Mouse (Mus musculus) gastrocnemius, adult 2 months (tissue): ENCODE results near the gene Cox6a1. TPM values are rescaled to one million over a fixed set of nuclear protein-coding genes. Genes with fewer than 3 reads are reported as not detected.
"Not testable (repeated sequence)": the region's sequence is repeated elsewhere in the genome, so short reads cannot be mapped to it uniquely, and the experiment has no call there.

Experiments used
- DNase-seq: peaks from one replicate; pipeline ENCODE4 v3.0.0; 2022
- H3K27ac ChIP-seq: fragments of 200-600 bp; 2 replicates; pipeline ENCODE4 v1.8.1; 2022; ENCODE audit warnings: mild to moderate bottlenecking
- H3K4me3 ChIP-seq: fragments of 200-600 bp; 2 replicates; pipeline ENCODE4 v1.8.1; 2022; ENCODE audit warnings: mild to moderate bottlenecking, moderate library complexity
- CTCF ChIP-seq: fragments of 200-600 bp; IDR thresholded peaks from 2 replicates; pipeline ENCODE4 v1.8.1; 2022; ENCODE audit warnings: antibody characterized with exemption, mild to moderate bottlenecking, moderate library complexity
- intact Hi-C: fragments of 180-260 bp; cut with DNase I; formaldehyde crosslinking; loops from one replicate; pipeline ENCODE4 v1.15.1; 2025
- total RNA-seq, 2 experiments: library from RNA; stranded (reverse); gene quantifications; 2 replicates each; pipeline ENCODE4 v1.2.3; 2021

Cox6a1 gene
- total RNA-seq, 2 experiments from 2014 or later, result 38.7 to 60.9 TPM

DNA sequence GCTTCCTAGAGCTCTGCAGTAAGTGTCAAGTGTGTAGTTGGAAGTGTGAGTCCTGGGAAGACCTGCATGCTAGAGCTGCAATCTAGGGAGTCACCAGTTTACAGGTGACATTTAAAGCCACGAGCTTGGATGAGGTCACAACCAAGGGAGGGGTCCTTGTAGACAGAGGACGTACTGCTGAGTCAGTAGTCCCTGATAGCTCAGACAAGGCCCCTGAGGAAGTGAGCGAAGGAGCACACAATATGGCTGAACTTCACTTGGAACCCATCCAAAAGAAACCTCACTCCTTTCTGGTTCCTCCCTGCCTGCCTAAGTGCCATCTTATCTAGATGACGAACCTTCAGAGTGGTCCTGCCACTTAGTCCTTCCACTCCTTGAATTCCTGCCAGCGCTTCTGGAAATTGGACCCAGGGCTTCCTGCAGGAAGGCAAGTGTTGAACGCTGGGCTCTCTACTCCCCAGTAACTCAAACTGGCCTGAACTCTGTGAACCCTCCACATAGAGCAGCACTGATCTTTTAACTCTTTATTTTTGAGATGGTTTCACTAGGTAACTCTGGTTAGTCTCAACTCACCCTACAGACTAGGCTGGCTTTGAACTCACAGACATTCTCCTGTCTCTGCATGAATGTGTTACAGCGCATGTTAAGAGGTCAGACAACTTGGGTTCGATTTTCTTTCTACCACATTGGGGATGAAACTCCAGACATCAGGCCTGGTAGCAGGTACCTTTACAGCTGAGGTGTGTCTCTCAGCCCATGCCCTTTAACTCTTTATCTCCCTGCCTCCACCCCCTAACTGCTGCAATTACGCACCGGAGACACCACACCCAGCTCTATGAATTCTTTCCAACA lies 35.7 kb downstream of the Cox6a1 start:
- no peak overlapping the region for H3K27ac ChIP-seq
- TF ChIP-seq CTCF, result no peak
- no peak overlapping the region for H3K4me3 ChIP-seq
- no peak for DNase-seq
- intact Hi-C loops, result no loop called here

DNA sequence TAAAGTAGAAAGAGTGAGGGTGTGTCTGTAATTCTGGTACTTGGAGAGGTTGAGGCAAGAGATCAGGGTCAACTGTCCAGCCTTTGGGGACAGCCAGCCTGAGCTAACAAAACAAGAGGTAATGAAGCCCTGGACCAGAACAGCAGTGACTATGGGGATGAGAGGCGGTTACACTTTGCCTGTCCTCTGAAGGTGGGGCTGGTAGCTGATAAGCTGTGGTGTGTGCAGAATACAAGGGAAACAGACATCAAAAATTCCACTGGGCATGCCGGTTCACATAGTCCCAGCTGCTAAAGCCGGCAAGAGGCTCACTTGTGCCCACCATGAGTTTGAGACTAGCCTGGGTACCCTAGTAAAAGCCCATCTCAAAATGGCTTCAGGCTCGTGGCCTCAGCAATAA lies 36.4 kb downstream of the Cox6a1 start:
- no peak for TF ChIP-seq CTCF
- no peak overlapping the region for H3K27ac ChIP-seq
- no peak overlapping the region for H3K4me3 ChIP-seq
- no peak for DNase-seq
- intact Hi-C loops, result no loop called here

DNA sequence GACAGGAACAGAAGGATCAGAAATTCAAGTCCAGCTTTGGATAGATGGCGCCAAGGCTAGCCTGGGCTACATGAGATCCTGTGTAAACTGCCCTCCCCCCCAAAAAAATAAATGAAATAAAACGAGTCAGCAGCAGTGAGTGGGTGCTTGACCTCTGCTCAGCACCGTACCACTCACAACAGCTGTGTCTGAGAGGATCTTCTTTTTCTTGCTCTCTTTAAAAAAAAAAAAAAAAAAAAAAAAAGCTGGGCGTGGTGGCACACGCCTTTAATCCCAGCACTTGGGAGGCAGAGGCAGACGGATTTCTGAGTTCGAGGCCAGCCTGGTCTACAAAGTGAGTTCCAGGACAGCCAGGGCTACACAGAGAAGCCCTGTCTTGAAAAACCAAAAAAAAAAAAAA lies 46.6 kb downstream of the Cox6a1 start:
- H3K27ac ChIP-seq, H3K4me3 ChIP-seq, DNase-seq, intact Hi-C loops: not testable (repeated sequence)

DNA sequence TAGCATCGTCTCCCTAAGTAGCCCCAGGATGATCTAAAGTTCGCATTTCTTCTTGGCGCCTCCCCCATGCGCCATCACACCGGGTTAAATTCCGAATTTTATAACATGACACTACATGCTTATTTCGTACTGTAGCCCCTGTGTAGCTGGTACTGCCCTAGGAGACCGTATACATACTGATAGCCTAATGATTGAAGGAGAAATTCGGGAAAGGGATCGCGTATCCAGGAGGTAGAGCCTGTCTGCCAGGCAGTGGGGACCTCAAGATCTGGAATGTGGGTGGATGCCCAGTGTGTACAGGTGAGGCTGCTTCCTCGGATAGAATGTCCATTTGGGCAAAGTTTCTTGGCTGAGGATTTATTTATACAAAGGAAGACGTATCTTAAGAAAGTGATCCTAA lies 47.2 kb downstream of the Cox6a1 start:
- intact Hi-C loops, result loop anchor here (2.0 kb wide), 1 partner anchor 47 kb away; the partner anchor contains the start of gene Cox6a1
- TF ChIP-seq CTCF, result no peak
- no peak for DNase-seq
- H3K27ac ChIP-seq, result peak overlapping the region; percentile 76
- H3K4me3 ChIP-seq, result peak overlapping the region; percentile 92

DNA sequence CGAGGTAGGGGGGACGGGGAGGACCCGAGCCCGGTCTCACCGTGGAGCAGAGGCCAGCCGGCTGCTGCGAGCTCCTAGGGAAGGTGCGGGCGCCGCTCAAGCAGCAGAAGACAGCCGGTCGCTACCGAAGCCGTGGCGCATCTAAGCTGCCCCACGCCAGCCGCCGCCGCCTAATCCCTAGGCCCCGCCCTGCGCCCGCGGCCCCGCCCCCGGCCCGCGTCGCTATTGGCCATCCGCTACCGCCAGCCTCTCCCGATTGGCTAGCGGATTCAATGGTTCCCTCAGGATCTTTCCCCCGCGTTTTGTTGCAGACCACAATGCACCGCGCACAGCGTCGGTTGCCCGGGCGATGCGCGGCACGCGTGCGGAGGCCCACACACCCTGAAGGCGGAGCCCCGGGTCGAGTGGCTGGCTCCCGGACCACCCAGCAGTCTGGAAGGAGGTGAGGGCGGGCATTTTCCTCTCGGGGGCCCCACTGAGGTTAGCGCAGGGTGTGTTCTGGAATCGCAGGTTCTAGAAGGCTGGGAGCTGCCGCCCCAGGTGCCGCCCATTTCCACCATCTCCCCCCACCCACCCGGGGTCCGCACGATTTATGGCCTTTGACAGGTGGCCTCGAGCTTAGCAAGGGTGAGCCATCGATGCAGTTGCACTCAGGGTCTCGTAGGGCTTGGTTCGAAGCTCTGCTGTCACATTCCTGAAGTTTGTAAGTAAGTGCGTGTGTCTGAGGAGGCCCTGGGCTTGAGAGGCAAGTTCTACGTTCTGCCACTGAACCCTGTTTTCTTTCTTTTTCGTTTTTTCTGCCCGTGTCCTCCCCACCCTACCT lies 47.8 kb downstream of the Cox6a1 start, which contains the start of gene Dynll1:
Gene Dynll1 (minus strand): TSS at position 208 of the 823 bp plus-strand sequence.
- DNase-seq, result peak; percentile 99
- TF ChIP-seq CTCF, result 0 out of 2 replicates have a peak, but pooled peaks have one; percentile 3
- intact Hi-C loops, result loop anchor here (2.0 kb wide), 1 partner anchor 48 kb away; the partner anchor contains the start of gene Cox6a1
- Histone ChIP-seq H3K27ac (peak within 1 kb of the TSS; percentile 87), H3K4me3 (peak within 1 kb of the TSS; percentile 92)

DNA sequence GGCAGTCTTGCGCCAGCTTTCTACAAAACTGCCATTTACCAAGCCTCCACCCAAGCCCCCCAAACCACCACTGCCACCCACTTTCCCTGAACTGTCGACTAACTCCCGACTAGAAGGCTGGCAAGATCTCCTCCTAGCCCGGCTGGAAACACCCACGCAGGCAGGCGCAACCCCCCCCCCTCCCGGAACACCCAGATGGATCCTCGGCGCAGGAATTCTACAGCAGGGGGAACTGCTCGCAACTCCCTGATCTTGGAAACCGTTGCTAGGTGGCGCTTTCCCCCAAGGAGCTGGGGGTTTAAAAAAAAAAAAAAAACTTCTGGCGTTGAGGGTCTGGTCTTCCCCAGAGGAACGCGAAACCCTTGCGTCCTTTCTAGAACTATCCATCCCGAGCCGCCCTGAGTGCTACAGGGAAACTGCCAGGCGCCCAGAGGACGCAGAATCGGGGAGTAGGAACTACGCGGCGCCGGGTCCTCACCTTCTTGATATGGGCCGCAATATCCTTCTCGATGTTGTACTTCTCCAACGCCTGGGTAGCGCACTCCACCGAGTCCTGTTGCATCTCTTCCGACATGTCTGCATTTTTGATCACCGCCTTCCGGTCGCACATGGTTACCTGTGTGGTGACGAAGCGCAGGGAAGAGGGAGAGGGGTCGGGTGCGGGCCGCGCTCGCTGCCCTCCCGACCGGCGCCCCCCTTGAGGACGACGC lies 48.6 kb downstream of the Cox6a1 start:
- peak; percentile 71 for DNase-seq
- intact Hi-C loops, result loop anchor here (2.0 kb wide), 1 partner anchor 49 kb away; the partner anchor contains the start of gene Cox6a1
- H3K27ac ChIP-seq, result peak overlapping the region; percentile 87
- peak overlapping the region; percentile 92 for H3K4me3 ChIP-seq
- peak; percentile 38 for TF ChIP-seq CTCF

DNA sequence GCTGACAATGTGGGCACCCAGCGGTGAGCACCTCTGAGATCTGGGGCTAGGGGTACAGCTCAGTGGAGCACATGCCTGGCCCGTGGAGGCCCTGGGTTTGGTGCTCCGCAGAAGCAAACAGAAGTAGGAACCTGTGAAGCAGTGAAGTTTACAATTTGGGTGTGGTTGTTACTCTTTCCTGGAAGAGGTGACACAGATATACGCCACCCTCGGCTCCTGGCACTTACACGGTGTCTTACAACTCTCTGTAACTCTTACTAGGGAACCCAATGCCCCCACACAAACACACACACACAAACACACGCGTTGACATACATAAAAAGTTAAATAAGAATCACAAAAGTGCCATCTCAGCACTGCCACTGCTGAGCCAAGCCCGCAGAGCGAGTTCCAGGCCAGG lies 52.4 kb downstream of the Cox6a1 start:
- intact Hi-C loops, result no loop called here
- Histone ChIP-seq H3K4me3 (no peak overlapping the region), H3K27ac (no peak overlapping the region)
- no peak for DNase-seq
- TF ChIP-seq CTCF, result no peak

Other genes with a start within 250 kb of the Cox6a1 start
- gene Acads, start 229.6 kb downstream of the Cox6a1 start, total RNA-seq, result 10 to 100 TPM; 49.9 to 81.7 TPM
- 10 to 100 TPM; 11.8 to 15.7 TPM for gene Unc119b, start 214.0 kb downstream of the Cox6a1 start, total RNA-seq
- gene Mlec, start 190.8 kb downstream of the Cox6a1 start, total RNA-seq, result 100 to 1,000 TPM; 138 to 200 TPM
- 1 to 10 TPM in 1 of 2 experiments, under 1 TPM in 1; 0.79 to 1.5 TPM for gene Cabp1, start 154.6 kb downstream of the Cox6a1 start, total RNA-seq
- gene Pop5, start 113.1 kb downstream of the Cox6a1 start, total RNA-seq, result 10 to 100 TPM; 27.8 to 51.7 TPM
- gene Rnf10, start 76.1 kb downstream of the Cox6a1 start, total RNA-seq, result 100 to 1,000 TPM; 269 to 274 TPM
- gene Coq5, start 69.3 kb downstream of the Cox6a1 start, total RNA-seq, result 100 to 1,000 TPM in 1 of 2 experiments, 10 to 100 TPM in 1; 63.8 to 112 TPM
- 100 to 1,000 TPM in 1 of 2 experiments, 10 to 100 TPM in 1; 48.4 to 115 TPM for gene Dynll1, start 48.0 kb downstream of the Cox6a1 start, total RNA-seq
- gene Srsf9, start 21.8 kb downstream of the Cox6a1 start, total RNA-seq, result 10 to 100 TPM in 1 of 2 experiments, 1 to 10 TPM in 1; 9.3 to 12.1 TPM
- 10 to 100 TPM; 22.2 to 28.0 TPM for gene Gatc, start 7.8 kb downstream of the Cox6a1 start, total RNA-seq
- gene Triap1, start 7.8 kb downstream of the Cox6a1 start, total RNA-seq, result 10 to 100 TPM; 19.1 to 20.3 TPM
- under 1 TPM in 1 of 2 experiments, not detected in 1; 0.61 TPM for gene Msi1, start 80.6 kb upstream of the Cox6a1 start, total RNA-seq
- not detected for gene Pla2g1b, start 117.3 kb upstream of the Cox6a1 start, total RNA-seq
- gene Sirt4, start 135.7 kb upstream of the Cox6a1 start, total RNA-seq, result 10 to 100 TPM; 10.9 to 17.3 TPM
- gene Pxn, start 157.7 kb upstream of the Cox6a1 start, total RNA-seq, result 10 to 100 TPM; 79.2 to 95.2 TPM
- 100 to 1,000 TPM; 567 to 689 TPM for gene Rplp0, start 210.5 kb upstream of the Cox6a1 start, total RNA-seq
- gene Gcn1l1, start 216.3 kb upstream of the Cox6a1 start, total RNA-seq, result 10 to 100 TPM; 31.3 to 31.9 TPM